Mouse (Mus musculus) monocyte, adult 5-6 weeks (primary cell): ENCODE results near the gene Kif26a. TPM values are rescaled to one million over a fixed set of nuclear protein-coding genes. Genes with fewer than 3 reads are reported as not detected.

ENCODE experiments used
- ATAC-seq: fragments of 153-309, 156-312 bp; replicated peaks from 2 replicates; pipeline ENCODE4 v1.8.0; 2017; ENCODE audit warnings: mild to moderate bottlenecking; ENCODE audit not compliant: low TSS enrichment, insufficient number of reproducible peaks, severe bottlenecking, poor library complexity, low FRiP score
- total RNA-seq: library from RNA; stranded (forward); fragments of 200-1000, 200-491, 200-594 nt; gene quantifications from 3 replicates; pipeline ENCODE4 v1.2.3, GENCODE M21; 2017

The Kif26a gene
- total RNA-seq, 1 experiment from 2014 or later = not detected

DNA sequence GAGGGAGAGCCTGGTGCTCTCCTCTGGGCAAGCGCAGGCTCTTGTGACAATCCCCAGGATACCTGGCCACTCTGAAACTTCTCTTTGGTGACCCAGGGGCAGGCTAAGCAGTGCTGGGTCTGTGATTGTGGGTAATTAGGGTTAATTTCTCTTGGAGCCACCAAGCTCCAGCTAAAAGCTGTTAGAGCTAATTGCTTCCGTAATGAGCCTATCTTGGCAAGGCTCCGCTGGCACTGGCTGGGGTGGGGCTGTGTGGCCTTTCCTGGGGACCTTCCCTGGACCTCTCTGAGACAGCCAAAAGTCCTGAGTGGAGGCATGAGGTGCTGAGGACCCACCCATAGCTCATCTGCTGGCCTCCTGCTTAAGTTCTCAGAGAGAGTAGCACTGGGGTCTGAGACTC is 53.4 kb downstream of the Kif26a start:
- ATAC-seq = no peak

DNA sequence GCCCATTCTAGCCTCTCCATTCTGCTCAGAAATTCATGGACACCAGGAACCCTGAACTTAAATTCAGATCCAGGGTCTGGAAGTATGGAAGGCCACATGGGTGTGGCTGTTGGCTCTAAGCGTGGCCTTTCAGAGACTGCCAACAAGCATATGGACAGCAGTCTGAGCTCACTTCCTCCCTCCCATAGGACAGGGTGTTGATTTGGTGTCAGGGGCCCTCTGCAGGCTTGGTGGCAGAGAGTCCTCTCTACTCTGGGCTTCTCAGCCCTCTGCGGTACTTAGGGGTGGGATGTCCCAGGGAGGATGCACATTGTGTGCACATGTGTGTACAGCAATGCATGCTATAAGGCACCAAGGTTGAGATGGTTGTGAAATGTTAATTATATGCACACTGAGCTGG is 54.0 kb downstream of the Kif26a start:
- no peak for ATAC-seq

DNA sequence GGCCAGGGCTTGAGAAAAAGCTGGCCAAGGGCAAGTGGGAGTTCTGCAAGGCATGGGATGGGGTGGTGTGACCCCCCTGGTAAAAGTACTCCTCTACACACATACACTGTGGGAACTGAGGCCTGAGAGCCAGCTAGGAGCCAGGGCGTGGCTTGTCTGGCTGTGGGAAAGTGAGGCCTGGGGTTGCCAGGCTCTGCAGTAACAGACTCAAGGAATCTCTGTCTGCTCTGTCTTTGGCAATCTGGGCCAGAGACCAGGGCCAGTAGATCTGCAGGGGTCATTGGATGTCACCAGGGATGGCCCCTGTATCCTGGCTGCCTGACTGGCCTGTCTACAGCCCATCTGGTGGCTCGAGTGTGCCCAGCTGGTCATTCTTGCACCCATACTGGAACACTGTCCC is 61.2 kb downstream of the Kif26a start:
- ATAC-seq = no peak

DNA sequence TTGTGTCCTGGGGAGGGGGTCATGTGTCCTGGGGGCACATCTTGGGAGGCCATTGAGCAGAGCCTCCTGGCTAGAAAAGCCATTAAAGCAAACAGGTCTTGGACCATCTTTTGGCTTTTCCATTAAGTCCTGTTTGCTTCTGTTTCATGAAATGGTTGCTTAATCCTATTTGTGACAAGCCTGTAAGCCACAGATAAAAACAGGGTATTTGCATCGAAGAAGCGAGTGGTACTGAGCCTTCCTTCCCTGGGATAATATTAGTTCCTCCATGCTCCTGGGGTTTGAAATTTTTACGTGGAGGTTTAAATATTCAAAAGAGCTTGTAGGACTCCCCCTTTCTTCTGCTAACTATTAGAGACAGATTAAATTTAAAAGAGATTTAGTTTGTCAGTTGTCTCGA is 61.7 kb downstream of the Kif26a start:
- ATAC-seq = no peak

DNA sequence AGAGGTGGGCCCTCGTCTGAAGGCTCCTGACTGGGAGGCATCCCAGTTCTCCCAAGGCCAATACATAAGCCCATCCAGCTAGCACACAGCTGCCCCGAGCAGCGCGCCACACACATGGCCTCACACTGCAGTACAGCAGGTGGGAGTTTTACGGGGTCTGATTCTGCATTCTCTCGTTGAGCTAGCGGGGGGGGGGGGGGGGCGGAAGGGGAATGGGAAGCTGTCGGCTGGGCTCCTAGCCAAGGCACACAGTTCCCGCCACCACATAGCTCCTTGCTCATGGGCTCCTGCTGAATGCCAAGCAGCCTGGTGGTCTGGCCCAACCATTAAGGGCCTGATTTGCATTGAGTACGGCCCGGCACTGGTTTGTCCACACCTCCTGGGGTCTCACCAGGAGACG is 64.6 kb downstream of the Kif26a start:
- ATAC-seq = no peak

DNA sequence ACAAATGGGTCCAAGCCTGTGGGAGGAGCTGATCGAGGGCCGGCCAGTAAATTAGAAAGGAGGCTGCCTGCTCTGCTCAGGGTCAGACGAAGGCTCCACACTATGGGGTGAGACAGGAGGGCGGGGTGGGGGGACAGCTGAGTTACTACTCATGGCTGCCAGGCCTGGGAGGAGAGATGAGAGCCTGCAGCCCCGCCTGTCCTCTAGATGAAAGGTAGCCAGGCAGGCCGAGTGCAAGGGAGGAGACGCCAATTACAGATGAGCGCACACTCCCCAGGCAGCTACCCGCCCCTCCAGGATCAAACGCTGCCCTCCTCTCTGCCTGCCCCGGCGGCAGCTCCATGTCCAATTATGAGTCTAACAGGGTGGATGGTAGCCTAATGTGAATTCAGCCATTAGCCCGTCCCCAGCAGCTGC is 68.4 kb downstream of the Kif26a start:
- ATAC-seq = no peak

DNA sequence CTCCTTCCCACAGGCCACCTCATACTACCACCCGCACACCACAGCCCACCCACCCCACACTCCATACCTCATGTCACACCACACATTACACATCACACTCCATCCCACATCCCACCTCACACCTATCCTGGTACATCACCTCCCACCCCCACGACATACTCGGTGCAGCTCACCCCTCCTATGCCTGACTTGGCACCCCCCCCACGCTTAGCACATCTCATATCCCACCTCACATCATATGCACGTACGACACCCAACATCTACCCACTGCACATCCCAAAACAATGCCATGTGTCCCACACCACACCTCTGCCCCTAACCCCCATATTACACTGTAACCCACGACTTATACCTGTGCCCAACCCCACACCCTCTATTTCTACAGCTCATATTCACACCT is 69.5 kb downstream of the Kif26a start:
- ATAC-seq = no peak

DNA sequence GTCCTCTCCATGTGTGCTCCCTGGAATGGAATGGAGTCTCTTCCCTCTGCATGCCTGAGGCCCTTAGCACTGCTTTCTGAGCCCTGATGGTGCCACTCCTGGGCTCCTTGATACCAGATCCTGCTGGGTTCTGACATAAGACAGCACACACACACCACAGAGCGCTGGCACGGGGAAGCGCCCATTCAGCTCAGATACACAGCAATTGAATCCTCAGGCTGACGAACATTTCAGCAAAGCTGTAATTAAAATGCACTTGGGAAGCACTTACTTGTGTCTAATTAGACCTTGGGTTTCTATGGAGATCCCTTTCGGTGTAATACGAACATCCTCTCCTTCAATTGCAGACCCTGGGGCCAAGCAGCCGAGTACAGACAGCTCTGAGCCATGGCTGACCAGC is 71.0 kb downstream of the Kif26a start:
- ATAC-seq = no peak

DNA sequence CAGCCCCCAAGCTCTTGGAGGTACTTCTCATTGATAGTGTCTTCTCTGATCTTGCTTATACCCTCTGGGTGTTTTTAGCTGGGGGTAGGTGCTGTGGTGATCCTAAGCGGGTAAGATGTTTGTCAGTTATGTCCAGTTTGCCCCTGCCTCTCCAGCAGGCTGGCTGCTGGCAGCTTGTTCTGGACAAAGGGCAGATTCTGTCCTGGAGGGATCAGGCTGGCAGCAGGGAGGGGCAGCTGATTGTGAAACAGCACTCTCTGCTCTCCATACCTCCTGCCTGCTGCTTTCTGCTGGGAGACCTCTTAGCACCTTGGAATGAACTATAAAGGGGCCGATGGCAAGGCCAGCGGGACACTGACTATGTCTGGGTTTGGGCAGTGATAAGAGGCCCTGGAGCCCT is 71.7 kb downstream of the Kif26a start:
- ATAC-seq = no peak

DNA sequence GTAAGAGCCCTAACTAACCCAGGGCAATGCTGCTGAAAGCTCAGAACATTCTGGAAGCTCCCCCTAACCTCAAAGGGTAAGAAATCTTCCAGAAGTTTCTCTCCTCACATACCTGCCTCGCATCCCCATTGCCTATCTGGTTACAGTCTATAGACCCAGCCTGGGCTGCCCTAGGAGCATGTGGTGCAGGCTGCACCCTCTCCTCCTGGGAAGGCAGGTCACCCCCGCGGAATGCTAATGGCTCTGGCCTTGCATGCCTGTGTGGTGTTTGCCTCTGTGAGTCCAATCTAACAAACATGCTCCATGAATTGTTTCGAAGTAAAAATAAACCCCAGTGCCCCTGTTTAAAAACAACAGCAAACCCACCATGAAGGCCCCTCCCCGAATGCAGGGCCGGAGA is 75.3 kb downstream of the Kif26a start:
- no peak for ATAC-seq

DNA sequence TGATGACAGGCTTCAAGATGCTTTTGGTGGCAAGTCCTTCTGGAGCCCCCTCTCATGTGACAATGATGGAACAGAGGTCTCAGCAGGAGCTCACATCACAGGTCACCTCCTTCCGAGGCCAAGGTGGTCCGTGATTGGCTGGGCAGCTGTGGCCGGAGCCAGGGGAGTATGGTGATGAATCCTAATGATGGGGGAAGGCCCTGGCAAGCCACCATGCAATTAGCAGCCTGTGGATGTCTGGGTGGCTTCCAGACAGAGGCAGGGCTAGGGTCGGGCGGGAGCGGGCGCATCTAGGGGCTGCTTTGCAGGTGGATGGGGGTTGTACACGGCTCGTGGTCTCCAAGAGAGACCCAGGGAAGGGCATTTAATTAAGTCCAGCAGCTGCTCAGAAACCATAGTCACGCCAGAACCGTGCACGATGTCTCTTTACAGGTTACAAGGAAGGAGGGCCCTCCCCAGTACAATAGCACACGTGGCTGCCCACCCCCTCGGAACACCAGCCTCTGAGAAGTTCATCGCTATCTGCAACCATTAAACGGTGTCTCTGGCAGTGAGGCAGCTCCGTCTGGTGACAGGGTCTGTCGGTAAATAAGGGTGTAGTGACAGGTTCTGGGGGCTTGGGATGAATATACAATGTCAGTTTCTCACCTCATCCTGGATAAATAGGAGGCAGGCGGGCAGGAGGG is 75.9 kb downstream of the Kif26a start:
- no peak for ATAC-seq

DNA sequence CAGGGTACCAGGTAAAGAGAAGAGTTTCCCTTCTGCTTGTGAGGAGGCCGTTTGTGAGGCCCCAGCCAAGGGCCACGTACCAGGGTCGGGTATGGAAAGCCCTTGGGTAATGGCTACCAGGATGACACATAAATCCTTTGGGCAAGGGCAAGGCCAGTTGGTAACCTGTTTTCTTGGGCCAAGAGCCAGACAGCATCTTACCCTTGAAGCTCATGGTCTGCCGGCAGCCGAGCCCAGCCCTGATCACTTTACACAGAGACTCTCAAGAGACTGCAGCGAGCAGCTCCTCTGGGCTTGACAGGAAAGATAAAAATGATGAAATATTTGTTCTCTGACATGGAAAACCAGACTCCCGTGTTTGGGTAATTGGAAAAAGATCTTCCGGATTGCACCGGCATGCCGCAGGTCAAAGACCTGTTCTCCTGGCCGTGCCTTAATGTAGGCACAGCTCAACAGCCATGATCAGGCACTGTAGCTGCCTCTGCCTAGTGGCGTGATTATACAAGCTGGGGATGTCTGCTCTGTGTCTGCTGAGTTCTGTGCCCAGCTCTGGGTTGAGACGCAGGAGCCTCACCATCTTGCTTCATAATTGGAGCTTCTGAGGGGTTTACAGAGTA is 77.8 kb downstream of the Kif26a start:
- ATAC-seq = no peak

DNA sequence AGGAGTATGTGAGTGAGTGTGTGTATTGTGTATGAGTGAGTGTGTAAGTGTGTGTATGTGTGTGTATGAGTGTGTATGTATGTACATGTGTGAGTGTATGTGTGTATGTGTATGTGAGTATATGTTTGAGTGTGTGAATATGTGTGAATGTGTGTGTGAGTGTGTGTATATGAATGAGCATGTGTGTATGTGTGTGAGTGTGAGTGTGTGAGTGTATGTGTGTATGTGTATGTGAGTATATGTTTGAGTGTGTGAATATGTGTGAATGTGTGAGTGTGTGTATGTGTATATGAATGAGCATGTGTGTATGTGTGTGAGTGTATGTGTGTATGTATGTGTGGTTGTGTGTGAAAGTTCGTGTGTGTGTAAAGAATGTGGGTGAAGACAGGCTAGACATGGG is 80.2 kb downstream of the Kif26a start:
- ATAC-seq = no peak

DNA sequence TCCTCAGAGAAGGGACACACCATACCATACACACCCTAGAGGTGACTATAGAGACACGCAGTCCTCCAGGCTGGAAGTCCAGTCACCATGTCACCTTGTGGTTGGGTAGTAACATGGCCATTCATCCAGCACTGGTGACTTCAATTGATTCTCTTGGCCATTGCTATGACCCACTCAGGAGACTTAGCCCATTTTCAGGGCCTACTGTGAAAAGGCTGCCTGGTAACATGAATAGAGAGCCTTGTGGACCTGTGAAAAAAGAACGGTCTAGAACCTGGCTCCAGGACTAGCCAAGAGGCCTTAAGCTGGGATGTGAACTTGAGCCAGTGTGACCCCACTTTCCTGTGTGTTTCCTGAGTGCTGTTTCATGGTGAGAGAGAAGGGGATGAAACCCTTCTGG is 80.6 kb downstream of the Kif26a start:
- no peak for ATAC-seq

DNA sequence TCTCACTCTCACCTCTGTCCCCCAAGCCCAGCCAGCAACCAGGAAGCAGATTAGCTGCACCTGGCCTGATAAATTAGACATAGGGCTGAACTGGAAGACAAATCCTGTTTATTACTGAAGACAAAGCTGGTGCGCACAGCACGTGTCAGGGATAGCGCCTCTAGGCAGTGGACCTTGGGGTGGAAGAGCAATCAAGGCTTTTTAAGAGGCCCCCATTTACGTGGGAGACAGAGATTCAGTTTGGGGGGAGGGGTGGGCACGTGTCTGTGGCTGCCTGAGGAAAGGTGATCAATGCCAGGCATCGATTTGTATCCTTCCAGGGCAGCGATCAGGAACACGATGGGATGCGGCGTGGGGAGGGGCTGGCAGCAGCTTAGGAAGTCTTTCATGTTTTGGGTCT is 83.1 kb downstream of the Kif26a start:
- ATAC-seq = no peak

DNA sequence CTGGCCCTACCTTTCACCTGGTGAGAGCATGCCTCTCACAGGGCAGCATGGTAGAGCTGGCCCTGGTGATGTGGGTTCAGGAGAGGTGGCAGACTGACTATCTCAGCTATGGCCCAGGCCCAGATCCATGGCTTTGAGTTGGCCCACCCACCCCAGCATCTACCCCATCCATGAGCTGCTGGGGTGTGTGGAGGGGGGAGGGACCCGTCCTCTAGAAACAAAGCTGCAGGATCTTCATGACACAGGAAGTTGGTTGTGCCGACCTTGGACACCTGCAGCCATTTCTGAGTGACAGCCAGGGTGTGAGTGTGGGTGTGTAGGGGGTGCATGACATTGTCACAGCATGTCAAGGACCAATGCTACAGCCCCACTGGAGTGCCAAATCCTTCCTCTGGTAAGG is 84.2 kb downstream of the Kif26a start:
- ATAC-seq = no peak

Other genes with a start within 250 kb of the Kif26a start
- gene Ppp1r13b, start 238.1 kb upstream of the Kif26a start, total RNA-seq = 9.8 to 19.1 TPM (median 12.6 TPM) in 3 replicates
- 289 to 531 TPM (median 434 TPM) in 3 replicates for gene Atp5mpl, start 179.2 kb upstream of the Kif26a start, total RNA-seq
- gene Tdrd9, start 174.6 kb upstream of the Kif26a start, total RNA-seq = 0.29 TPM in 1 of 3 replicates, not detected in the others
- gene Rd3l, start 164.9 kb upstream of the Kif26a start, total RNA-seq = not detected in 3 replicates
- not detected in 3 replicates for gene Aspg, start 39.5 kb upstream of the Kif26a start, total RNA-seq